ENCODE assay signal across 12 mouse cellular contexts in the genomic region with DNA sequence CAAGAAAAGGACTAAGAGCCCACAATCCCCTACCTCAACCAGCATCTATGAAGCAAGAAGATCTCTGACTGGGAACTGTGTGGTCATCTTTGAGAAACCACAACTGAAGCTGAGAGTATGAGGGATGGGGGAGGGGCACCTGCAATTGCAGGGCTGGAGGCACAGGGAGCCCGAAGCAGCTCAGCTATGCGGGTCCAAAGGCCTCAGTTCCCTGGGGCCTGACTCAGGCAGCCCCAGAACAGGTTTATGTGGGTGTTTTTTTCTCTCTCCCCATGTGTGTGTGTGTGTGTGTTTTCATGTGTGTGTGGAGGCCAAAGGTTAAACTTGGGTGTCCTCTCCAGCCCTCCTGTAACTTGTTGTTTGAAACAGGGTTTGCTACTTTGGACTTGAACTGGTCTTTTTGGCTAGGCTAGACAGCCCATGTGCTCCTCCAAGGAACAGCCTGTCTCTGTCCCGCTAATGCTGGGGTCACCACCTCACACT. TPM values are rescaled to one million over a fixed set of nuclear protein-coding genes. Genes with fewer than 3 reads are reported as not detected.
A peak's percentile ranks its signal among the peaks of the same experiment; 100 is the strongest.
DNase-seq lines count a peak whose midpoint lies in the region; ATAC-seq and TF ChIP-seq lines count a peak whose summit lies in the region.
"Had no signal": no experiment of that assay in that cellular context is flagged by ENCODE, and none has a peak within 500 bp of the region (broad histone marks: within the 10 kb centered on the region; RNA-seq: fewer than 3 reads in every experiment).

No protein-coding gene starts in this region.

- no peak for TF ChIP-seq EP300 in liver, embryonic 14.5 days (IDR thresholded peaks at IDR 0.05; ENCODE audit: low read depth)

- peaks cover 14% of the 10 kb centered on the region for H3K4me1 ChIP-seq in kidney, embryonic 15.5 days
- peaks cover 0 to 10% of the 10 kb centered on the region in 2 experiments; a peak in 1 of 4 replicates for H3K4me1 ChIP-seq in liver, embryonic 14.5 days (replicated peaks; ENCODE audit: control insufficient read depth in 2 of 2, insufficient read depth in 2 of 2, low read length in 1 of 2)

- H3K9me3 ChIP-seq in kidney, embryonic 15.5 days (replicated peaks): no peaks in the 10 kb centered on the region
- no peaks in the 10 kb centered on the region for H3K9me3 ChIP-seq in liver, embryonic 14.5 days (ENCODE audit: control insufficient read depth, low read length)
- H3K9me3 ChIP-seq: embryonic facial prominence, embryonic 15.5 days; stomach, embryonic 15.5 days had no signal

- DNase-seq in thymus, postnatal 4 days: peak; percentile 19
- no peak for DNase-seq in thymus, adult 18-20 months
- no peak for DNase-seq in liver, embryonic 14.5 days (ENCODE audit: low read depth in 3 of 3, low spot score in 3 of 3)
- DNase-seq in urinary bladder, postnatal 25 days (ENCODE audit: low spot score): no peak
- no peak for DNase-seq in lung, postnatal 36 days
- DNase-seq in layer of hippocampus, postnatal 36 days: no peak
- DNase-seq: cerebellum, adult 8-10 months; lung, adult 18-20 months had no signal

- no peak overlapping the region for H3K4me2 ChIP-seq in kidney, embryonic 15.5 days
- H3K4me2 ChIP-seq in liver, embryonic 14.5 days (ENCODE audit: low read depth): no peak overlapping the region

- peak; percentile 62; the same call in 1 of the 2 replicates for ATAC-seq in kidney, embryonic 15.5 days (replicated peaks; ENCODE audit: low FRiP score)
- peak; percentile 53 for ATAC-seq in liver, embryonic 14.5 days (ENCODE audit: insufficient read depth)
- no peak for ATAC-seq in erythroid progenitor cell, adult 5-6 weeks (replicated peaks; ENCODE audit: low FRiP score, poor library complexity, severe bottlenecking)

- no peaks in the 10 kb centered on the region for H3K36me3 ChIP-seq in kidney, embryonic 15.5 days
- H3K36me3 ChIP-seq in liver, embryonic 14.5 days (replicated peaks; ENCODE audit: control insufficient read depth, insufficient read depth, low read depth): no peaks in the 10 kb centered on the region
- H3K36me3 ChIP-seq: embryonic facial prominence, embryonic 15.5 days; stomach, embryonic 15.5 days had no signal

- peaks cover 1% of the 10 kb centered on the region for H3K27me3 ChIP-seq in kidney, embryonic 15.5 days
- H3K27me3 ChIP-seq in liver, embryonic 14.5 days (ENCODE audit: control insufficient read depth, insufficient read depth, low read length): no peaks in the 10 kb centered on the region
- H3K27me3 ChIP-seq: stomach, embryonic 15.5 days had no signal

- TF ChIP-seq CTCF in liver, embryonic 14.5 days (IDR thresholded peaks at IDR 0.05; ENCODE audit: low read depth): no peak

- H3K27ac ChIP-seq in kidney, embryonic 15.5 days: no peak overlapping the region
- H3K27ac ChIP-seq in liver, embryonic 14.5 days: no peak overlapping the region
- H3K27ac ChIP-seq: embryonic facial prominence, embryonic 15.5 days had no signal

- 13% methylated on average over 3 of the region's 3 CpGs for WGBS in kidney, embryonic 15.5 days
- WGBS in liver, embryonic 14.5 days (ENCODE audit: insufficient replicate concordance): 19% methylated on average over 3 of the region's 3 CpGs

- H3K4me3 ChIP-seq in kidney, embryonic 15.5 days (replicated peaks): no peak overlapping the region
- no peak overlapping the region for H3K4me3 ChIP-seq in liver, embryonic 14.5 days (ENCODE audit: insufficient read depth in 1 of 2, low read depth in 2 of 2, low read length in 2 of 2)
- H3K4me3 ChIP-seq: embryonic facial prominence, embryonic 15.5 days; stomach, embryonic 15.5 days had no signal

- no peak overlapping the region for H3K9ac ChIP-seq in kidney, embryonic 15.5 days
- no peak overlapping the region for H3K9ac ChIP-seq in liver, embryonic 14.5 days (replicated peaks)
- H3K9ac ChIP-seq: embryonic facial prominence, embryonic 15.5 days; stomach, embryonic 15.5 days had no signal

RNA-seq across cellular contexts. Expression of gene Ube2d1, which starts 6.2 kb away (rescaled TPM):
- 60.5 and 62.8 TPM in 2 replicates for polyA plus RNA-seq in kidney, embryonic 15.5 days (2015; fragmentation: Nextera tagmentation; extraction: Ambion mirVana)
- polyA plus RNA-seq in liver, embryonic 14.5 days (2012; rRNA removed): 6.9 and 7.3 TPM in 2 replicates
- 6.8 and 7.0 TPM in 2 replicates for polyA plus RNA-seq in liver, embryonic 14.5 days (2014; fragmentation: Nextera tagmentation; extraction: Ambion mirVana)
- 19.3 and 24.5 TPM in 2 replicates for total RNA-seq in erythroid progenitor cell, adult 5-6 weeks (2015; ENCODE audit: low replicate concordance)
- 0.83 and 4.2 TPM in 2 replicates for total RNA-seq in erythroid progenitor cell, adult 5-6 weeks (2017; ENCODE audit: low replicate concordance)
- total RNA-seq in layer of hippocampus, postnatal 36 days (2021): 10 to 100 TPM; 53.1 to 53.2 TPM

RNA-seq across cellular contexts. Expression of gene Tfam, which starts 53.1 kb away (rescaled TPM):
- polyA plus RNA-seq in kidney, embryonic 15.5 days (2015; fragmentation: Nextera tagmentation; extraction: Ambion mirVana): 82.9 and 87.4 TPM in 2 replicates
- polyA plus RNA-seq in liver, embryonic 14.5 days (2012; rRNA removed): 7.2 and 14.4 TPM in 2 replicates
- polyA plus RNA-seq in liver, embryonic 14.5 days (2014; fragmentation: Nextera tagmentation; extraction: Ambion mirVana): 31.1 and 33.2 TPM in 2 replicates
- 14.8 and 17.6 TPM in 2 replicates for total RNA-seq in erythroid progenitor cell, adult 5-6 weeks (2015; ENCODE audit: low replicate concordance)
- 17.2 and 26.0 TPM in 2 replicates for total RNA-seq in erythroid progenitor cell, adult 5-6 weeks (2017; ENCODE audit: low replicate concordance)
- total RNA-seq in layer of hippocampus, postnatal 36 days (2021): 10 to 100 TPM; 39.4 to 45.7 TPM

RNA-seq across cellular contexts. Expression of gene Cisd1, which starts 53.5 kb away (rescaled TPM):
- polyA plus RNA-seq in kidney, embryonic 15.5 days (2015; fragmentation: Nextera tagmentation; extraction: Ambion mirVana): 131 and 136 TPM in 2 replicates
- 17.3 and 29.9 TPM in 2 replicates for polyA plus RNA-seq in liver, embryonic 14.5 days (2012; rRNA removed)
- polyA plus RNA-seq in liver, embryonic 14.5 days (2014; fragmentation: Nextera tagmentation; extraction: Ambion mirVana): 78.2 and 80.2 TPM in 2 replicates
- 23.4 and 27.2 TPM in 2 replicates for total RNA-seq in erythroid progenitor cell, adult 5-6 weeks (2015; ENCODE audit: low replicate concordance)
- 4.8 and 13.0 TPM in 2 replicates for total RNA-seq in erythroid progenitor cell, adult 5-6 weeks (2017; ENCODE audit: low replicate concordance)
- total RNA-seq in layer of hippocampus, postnatal 36 days (2021): 100 to 1,000 TPM; 126 to 147 TPM

RNA-seq across cellular contexts. Expression of gene Ipmk, which starts 56.3 kb away (rescaled TPM):
- 14.3 and 18.6 TPM in 2 replicates for polyA plus RNA-seq in kidney, embryonic 15.5 days (2015; fragmentation: Nextera tagmentation; extraction: Ambion mirVana)
- polyA plus RNA-seq in liver, embryonic 14.5 days (2012; rRNA removed): 3.0 and 5.1 TPM in 2 replicates
- 7.9 and 9.5 TPM in 2 replicates for polyA plus RNA-seq in liver, embryonic 14.5 days (2014; fragmentation: Nextera tagmentation; extraction: Ambion mirVana)
- 23.5 and 35.0 TPM in 2 replicates for total RNA-seq in erythroid progenitor cell, adult 5-6 weeks (2015; ENCODE audit: low replicate concordance)
- 16.9 and 22.6 TPM in 2 replicates for total RNA-seq in erythroid progenitor cell, adult 5-6 weeks (2017; ENCODE audit: low replicate concordance)
- 10 to 100 TPM; 41.5 to 43.3 TPM for total RNA-seq in layer of hippocampus, postnatal 36 days (2021)

Comparison
In these comparisons a context has a peak if more than half of its experiments do, and no peak if none do; other contexts are left out.
1. RNA of gene Cisd1, which starts 53.5 kb away (total RNA-seq): 126 to 147 TPM in layer of hippocampus, postnatal 36 days; 4.8 to 27.2 TPM in erythroid progenitor cell, adult 5-6 weeks; every median in the first group is over 4 times any median in the second.